Mouse (Mus musculus) thymus, adult 2 months (tissue): ENCODE data around the gene Lef1.

Experiments
- CTCF ChIP-seq: fragments of 200-500 bp; IDR thresholded peaks from 2 replicates; pipeline ENCODE4 v1.5.1; 2012; ENCODE audit warnings: mild to moderate bottlenecking, control low read depth, low read length, moderate library complexity, borderline replicate concordance; ENCODE audit not compliant: control insufficient read depth, poor library complexity, insufficient read depth; ENCODE audit errors: extremely low read depth
- POLR2A ChIP-seq: fragments of 200-500 bp; IDR thresholded peaks from 2 replicates; pipeline ENCODE4 v1.6.1; 2012; ENCODE audit warnings: mild to moderate bottlenecking, low read length, control low read depth, moderate library complexity; ENCODE audit not compliant: control insufficient read depth, poor library complexity, insufficient read depth; ENCODE audit errors: extremely low read depth

- TF ChIP-seq POLR2A (no peak), CTCF (no peak)
Measured at GRCm38 (mm10) chr3:131198991-131199390, 88.7 kb downstream of the Lef1 start.
